Mouse (Mus musculus) midbrain, postnatal 0 days (tissue): ENCODE data around the gene Ess2. TPM values are rescaled to one million over a fixed set of nuclear protein-coding genes. Genes with fewer than 3 reads are reported as not detected.

Experiments
- ATAC-seq: fragments of 200-750 bp; cut with Nextera tagmentation; 2 replicates; pipeline ENCODE4 v1.8.0; 2017; ENCODE audit warnings: moderate number of reproducible peaks, mild to moderate bottlenecking, moderate TSS enrichment, moderate library complexity; ENCODE audit not compliant: low FRiP score
- DNase-seq: peaks from one replicate; pipeline ENCODE4 v3.0.0-alpha.2; 2015; ENCODE audit warnings: low spot score
- H3K27ac ChIP-seq: fragments of 300-500 bp; sonication (generic); 2 replicates; pipeline ENCODE4 v1.5.1; 2014; ENCODE audit warnings: low read depth, mild to moderate bottlenecking, low read length, mixed read lengths
- H3K27me3 ChIP-seq: fragments of 300-500 bp; sonication (generic); 2 replicates; pipeline ENCODE4 v1.6.1; 2014; ENCODE audit warnings: low read length, control low read depth, mixed read lengths; ENCODE audit not compliant: insufficient read depth
- H3K36me3 ChIP-seq: fragments of 300-500 bp; sonication (generic); 2 replicates; pipeline ENCODE4 v1.6.1; 2014; ENCODE audit warnings: low read length, control low read depth, mixed read lengths; ENCODE audit not compliant: insufficient read depth
- H3K4me1 ChIP-seq: fragments of 300-500 bp; sonication (generic); 2 replicates; pipeline ENCODE4 v1.6.1; 2014; ENCODE audit warnings: mild to moderate bottlenecking, control low read depth, antibody characterized with exemption, low read length, mixed read lengths; ENCODE audit not compliant: insufficient read depth
- H3K4me2 ChIP-seq: fragments of 300-500 bp; sonication (generic); 2 replicates; pipeline ENCODE4 v1.6.1; 2014; ENCODE audit warnings: low read depth, mild to moderate bottlenecking, low read length, mixed read lengths; ENCODE audit not compliant: poor library complexity, severe bottlenecking
- H3K4me3 ChIP-seq: fragments of 300-500 bp; sonication (generic); 2 replicates; pipeline ENCODE4 v1.5.1; 2014; ENCODE audit warnings: low read depth, mild to moderate bottlenecking, low read length, moderate library complexity
- H3K9ac ChIP-seq: fragments of 300-500 bp; sonication (generic); replicated peaks from 2 replicates; pipeline ENCODE4 v1.6.1; 2014; ENCODE audit warnings: mild to moderate bottlenecking, low read length, moderate library complexity, mixed read lengths; ENCODE audit not compliant: poor library complexity, severe bottlenecking
- H3K9me3 ChIP-seq: fragments of 300-500 bp; sonication (generic); 2 replicates; pipeline ENCODE4 v1.6.1; 2016; ENCODE audit warnings: low read length, control low read depth
- CTCF ChIP-seq: IDR thresholded peaks from 2 replicates; pipeline ENCODE4 v1.5.1; 2016; ENCODE audit warnings: antibody characterized with exemption, mild to moderate bottlenecking
- WGBS: fragments of 180-500 bp; shearing (Covaris S2); extraction: QIAGEN DNeasy Blood & Tissue Kit; methylation state at CpG from one replicate; pipeline ENCODE4 v1.1.7; 2014; 5-methylcytosine and 5-hydroxymethylcytosine counted together
- polyA plus RNA-seq: library from polyadenylated mRNA; unstranded; fragments of >200 nt; fragmentation: Nextera tagmentation; extraction: Ambion mirVana; gene quantifications from 2 replicates; pipeline ENCODE4 v1.2.1, GENCODE M21; 2015
- total RNA-seq: library from RNA; depleted of rRNA; stranded (reverse); fragments of >200 nt; gene quantifications from 2 replicates; pipeline ENCODE4 v1.2.3, GENCODE M21; 2014; rRNA removed

Ess2 gene
- total and polyA plus RNA-seq, 2 experiments from 2014 or later = 40.4 to 41.3 TPM

DNA sequence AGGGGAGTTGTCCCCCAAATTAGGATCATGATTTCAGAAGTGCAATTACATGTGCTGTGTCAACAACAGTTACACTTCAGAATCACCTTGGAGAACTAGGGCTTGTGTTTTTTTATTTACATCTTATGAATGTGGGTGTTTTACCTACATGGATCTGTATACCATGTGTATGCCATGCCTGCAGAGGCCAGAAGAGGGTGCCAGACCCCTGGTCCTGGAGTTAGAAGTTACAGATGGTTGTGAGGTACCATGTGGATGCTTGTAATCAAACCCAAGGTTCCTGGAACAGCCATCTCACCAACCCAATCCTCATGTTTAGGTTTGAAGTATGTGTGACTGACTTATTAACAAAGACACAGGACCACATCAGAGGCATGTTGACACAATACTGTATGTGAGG lies 52.6 kb downstream of the Ess2 start:
- no peaks in the 10 kb centered on the region for H3K27me3 ChIP-seq
- DNase-seq = peak; percentile 59
- H3K4me3 ChIP-seq = no peak overlapping the region
- no peak overlapping the region for H3K4me2 ChIP-seq
- peaks cover 46% of the 10 kb centered on the region for H3K36me3 ChIP-seq
- 0 out of 2 replicates have a peak, but pooled peaks have one; percentile 62 for ATAC-seq
- H3K4me1 ChIP-seq = no peaks in the 10 kb centered on the region
- no peak overlapping the region for H3K27ac ChIP-seq
- H3K9me3 ChIP-seq = no peaks in the 10 kb centered on the region
- peak; percentile 79 for TF ChIP-seq CTCF
- H3K9ac ChIP-seq = no peak overlapping the region

DNA sequence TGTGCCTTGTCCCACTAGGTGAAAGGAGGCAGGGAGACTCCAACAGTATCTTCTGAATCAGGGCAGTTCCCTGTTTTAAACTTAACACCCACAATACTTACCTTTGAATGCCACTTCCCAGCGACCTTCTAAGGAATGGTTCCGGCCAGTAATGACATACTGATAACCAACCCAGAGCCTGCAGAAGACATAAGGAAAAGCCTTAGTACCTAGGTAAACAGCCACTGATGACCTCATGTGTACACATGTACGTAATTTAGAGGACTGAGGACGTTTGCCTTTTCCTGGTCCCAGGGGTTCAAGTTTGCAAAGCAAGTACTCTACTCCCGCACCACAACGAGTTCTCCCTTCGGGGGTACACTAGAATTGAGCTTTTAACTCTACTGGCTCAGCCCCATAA lies 54.0 kb downstream of the Ess2 start:
- Histone ChIP-seq H3K4me2 (no peak overlapping the region), H3K27ac (no peak overlapping the region), H3K4me1 (no peaks in the 10 kb centered on the region), H3K4me3 (no peak overlapping the region), H3K9me3 (no peaks in the 10 kb centered on the region), H3K27me3 (no peaks in the 10 kb centered on the region), H3K36me3 (peaks cover 53% of the 10 kb centered on the region), H3K9ac (no peak overlapping the region)
- TF ChIP-seq CTCF = no peak
- ATAC-seq (no peak), DNase-seq (no peak)
- WGBS = 92% methylated on average over 7 of the region's 7 CpGs

DNA sequence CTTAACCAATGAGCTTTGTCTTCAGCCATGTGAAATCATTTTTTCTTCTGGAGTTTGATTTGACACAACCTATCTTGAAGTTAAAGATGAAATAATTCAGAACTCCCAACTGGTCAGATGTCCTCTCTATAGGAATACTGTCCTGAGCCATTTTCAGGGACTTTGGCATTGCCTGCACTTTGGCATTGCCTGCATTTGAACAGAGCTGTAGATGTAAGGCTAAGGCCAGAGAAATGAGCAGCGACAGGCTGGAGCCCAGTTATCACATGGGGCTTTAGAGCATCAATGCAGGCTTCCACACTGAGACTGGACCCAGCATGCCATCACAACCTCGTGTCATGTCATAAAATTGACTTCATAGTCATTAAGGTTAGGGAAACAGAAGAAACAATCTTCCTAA lies 57.9 kb downstream of the Ess2 start:
- Histone ChIP-seq H3K27ac (no peak overlapping the region; the same call in 1 of the 2 replicates), H3K4me1 (no peaks in the 10 kb centered on the region), H3K9ac (no peak overlapping the region), H3K9me3 (no peaks in the 10 kb centered on the region), H3K4me3 (no peak overlapping the region), H3K27me3 (no peaks in the 10 kb centered on the region), H3K36me3 (peaks cover 69% of the 10 kb centered on the region), H3K4me2 (no peak overlapping the region)
- 95% methylated on average over 2 of the region's 2 CpGs for WGBS
- no peak for TF ChIP-seq CTCF
- ATAC-seq (no peak), DNase-seq (no peak)

DNA sequence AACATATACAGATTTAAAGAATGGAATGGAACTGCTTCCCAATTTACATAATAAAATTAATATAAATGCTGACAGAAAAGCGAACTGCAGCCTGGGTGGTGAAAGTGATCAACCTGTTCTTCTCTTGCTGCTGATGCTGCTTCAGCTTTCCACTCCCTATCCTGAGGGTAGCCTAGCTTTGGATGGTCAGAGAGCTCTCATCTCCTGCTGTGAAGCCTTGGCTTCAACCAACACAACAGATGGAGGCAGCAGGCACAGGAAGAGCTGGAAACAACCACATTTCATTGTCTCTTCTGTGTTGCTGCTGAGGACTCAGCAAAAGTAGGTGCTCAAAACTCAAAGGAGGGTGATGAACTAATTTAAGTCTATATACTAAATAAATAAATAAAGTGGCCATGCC lies 59.3 kb downstream of the Ess2 start:
- no peaks in the 10 kb centered on the region for H3K4me1 ChIP-seq
- DNase-seq = peak; percentile 36
- ATAC-seq = no peak
- 97% methylated on average over 1 of the region's 1 CpGs for WGBS
- peaks cover 62% of the 10 kb centered on the region for H3K36me3 ChIP-seq
- H3K9me3 ChIP-seq = no peaks in the 10 kb centered on the region
- H3K9ac ChIP-seq = no peak overlapping the region
- H3K4me3 ChIP-seq = no peak overlapping the region
- H3K4me2 ChIP-seq = no peak overlapping the region
- H3K27me3 ChIP-seq = no peaks in the 10 kb centered on the region
- H3K27ac ChIP-seq = no peak overlapping the region
- no peak for TF ChIP-seq CTCF

DNA sequence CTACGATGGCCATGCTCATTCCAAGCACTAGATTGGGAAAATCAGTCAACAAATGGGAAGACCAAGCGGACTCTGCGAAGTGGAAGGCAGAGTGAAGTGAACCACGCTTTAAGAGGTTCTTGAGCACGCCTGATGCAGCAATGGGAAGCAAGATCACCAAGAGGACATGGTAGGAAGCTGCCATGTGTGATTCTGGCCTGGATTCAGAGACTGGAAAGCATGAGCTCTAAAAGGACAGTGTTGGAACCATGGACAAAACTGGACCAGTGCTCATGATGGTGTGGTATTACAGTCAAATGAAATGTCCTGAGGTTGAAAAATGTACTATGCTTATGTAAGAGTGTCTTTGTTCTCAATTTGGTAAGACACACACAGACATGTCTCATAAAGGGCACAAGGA lies 59.8 kb downstream of the Ess2 start:
- TF ChIP-seq CTCF = no peak
- Histone ChIP-seq H3K4me1 (no peaks in the 10 kb centered on the region), H3K4me2 (no peak overlapping the region), H3K9ac (no peak overlapping the region), H3K9me3 (no peaks in the 10 kb centered on the region), H3K4me3 (no peak overlapping the region), H3K27ac (no peak overlapping the region), H3K27me3 (no peaks in the 10 kb centered on the region), H3K36me3 (peaks cover 62% of the 10 kb centered on the region)
- 98% methylated on average over 5 of the region's 5 CpGs for WGBS
- no peak for DNase-seq
- ATAC-seq = no peak

Other genes with a start within 250 kb of the Ess2 start
- gene Med15, start 178.5 kb downstream of the Ess2 start, total RNA-seq = 58.3 and 60.7 TPM in 2 replicates
- gene Med15, start 178.5 kb downstream of the Ess2 start, polyA plus RNA-seq = 43.0 and 49.3 TPM in 2 replicates
- gene Klhl22, start 151.7 kb downstream of the Ess2 start, total RNA-seq = 150 and 156 TPM in 2 replicates
- gene Klhl22, start 151.7 kb downstream of the Ess2 start, polyA plus RNA-seq = 79.3 and 82.6 TPM in 2 replicates
- 8.5 and 12.6 TPM in 2 replicates for gene Scarf2, start 114.1 kb downstream of the Ess2 start, total RNA-seq
- gene Scarf2, start 114.1 kb downstream of the Ess2 start, polyA plus RNA-seq = 2.1 and 2.4 TPM in 2 replicates
- gene B830017H08Rik, start 78.2 kb downstream of the Ess2 start, total RNA-seq = 7.0 and 13.5 TPM in 2 replicates
- gene B830017H08Rik, start 78.2 kb downstream of the Ess2 start, polyA plus RNA-seq = 7.8 and 8.5 TPM in 2 replicates
- 2.4 and 12.8 TPM in 2 replicates for gene Car15, start 73.0 kb downstream of the Ess2 start, total RNA-seq
- 1.7 and 2.0 TPM in 2 replicates for gene Car15, start 73.0 kb downstream of the Ess2 start, polyA plus RNA-seq
- 0.66 and 1.6 TPM in 2 replicates for gene Gm20518, start 19.7 kb downstream of the Ess2 start, total RNA-seq
- 0.15 and 0.25 TPM in 2 replicates for gene Gm20518, start 19.7 kb downstream of the Ess2 start, polyA plus RNA-seq
- gene Tssk1, start 17.1 kb downstream of the Ess2 start, total RNA-seq = not detected in 2 replicates
- gene Tssk1, start 17.1 kb downstream of the Ess2 start, polyA plus RNA-seq = 0.07 TPM in 1 of 2 replicates, not detected in the other
- gene Dgcr2, start 12.8 kb downstream of the Ess2 start, total RNA-seq = 161 and 178 TPM in 2 replicates
- 94.0 and 95.9 TPM in 2 replicates for gene Dgcr2, start 12.8 kb downstream of the Ess2 start, polyA plus RNA-seq
- not detected in 2 replicates for gene Tssk2, start 12.7 kb downstream of the Ess2 start, total RNA-seq
- gene Tssk2, start 12.7 kb downstream of the Ess2 start, polyA plus RNA-seq = not detected in 2 replicates
- 0.61 TPM in 1 of 2 replicates, not detected in the other for gene Gsc2, start 3.7 kb upstream of the Ess2 start, total RNA-seq
- 0.31 and 0.52 TPM in 2 replicates for gene Gsc2, start 3.7 kb upstream of the Ess2 start, polyA plus RNA-seq
- gene Slc25a1, start 16.9 kb upstream of the Ess2 start, total RNA-seq = 178 and 184 TPM in 2 replicates
- gene Slc25a1, start 16.9 kb upstream of the Ess2 start, polyA plus RNA-seq = 146 and 155 TPM in 2 replicates
- gene Vpreb2, start 69.1 kb upstream of the Ess2 start, total RNA-seq = not detected in 2 replicates
- not detected in 2 replicates for gene Vpreb2, start 69.1 kb upstream of the Ess2 start, polyA plus RNA-seq
- 64.0 and 68.5 TPM in 2 replicates for gene Dgcr6, start 141.5 kb upstream of the Ess2 start, total RNA-seq
- 164 and 172 TPM in 2 replicates for gene Dgcr6, start 141.5 kb upstream of the Ess2 start, polyA plus RNA-seq
- 11.1 and 14.8 TPM in 2 replicates for gene Prodh, start 178.9 kb upstream of the Ess2 start, total RNA-seq
- 5.4 and 6.8 TPM in 2 replicates for gene Prodh, start 178.9 kb upstream of the Ess2 start, polyA plus RNA-seq
- gene Rtn4r, start 216.3 kb upstream of the Ess2 start, total RNA-seq = 39.6 and 71.7 TPM in 2 replicates
- 32.3 and 36.2 TPM in 2 replicates for gene Rtn4r, start 216.3 kb upstream of the Ess2 start, polyA plus RNA-seq